Mouse (Mus musculus) CH12.LX (cell line): ENCODE data around the gene 1700017B05Rik. TPM values are rescaled to one million over a fixed set of nuclear protein-coding genes. Genes with fewer than 3 reads are reported as not detected.

Experiments
- DNase-seq: peaks from one replicate; pipeline ENCODE4 v3.0.0-alpha.2; 2013; ENCODE audit errors: extremely low read depth
- H3K27ac ChIP-seq: 2 replicates; pipeline ENCODE4 v1.5.1; 2012; ENCODE audit warnings: low read depth, mild to moderate bottlenecking, control low read depth, moderate library complexity; ENCODE audit not compliant: insufficient read depth
- H3K27me3 ChIP-seq: replicated peaks from 2 replicates; pipeline ENCODE3; 2012; ENCODE audit warnings: inconsistent platforms
- H3K36me3 ChIP-seq, 2 experiments: replicated peaks in 1 of 2; 2 replicates each; pipeline versions ENCODE3 to v1.6.1; 2012; ENCODE audit warnings: inconsistent platforms in 1 of 2, low read length in 1 of 2, mild to moderate bottlenecking in 1 of 2, mixed read lengths in 1 of 2, moderate library complexity in 1 of 2; ENCODE audit not compliant: control insufficient read depth in 1 of 2, insufficient read depth in 1 of 2
- H3K4me1 ChIP-seq, 2 experiments: 2 replicates each; pipeline ENCODE4 v1.6.1; 2012; ENCODE audit warnings: inconsistent platforms in 1 of 2, moderate library complexity in 1 of 2; ENCODE audit not compliant: insufficient read depth in 2 of 2, control insufficient read depth in 1 of 2
- H3K4me2 ChIP-seq: 2 replicates; pipeline ENCODE4 v1.6.1; 2012; ENCODE audit warnings: low read depth, mild to moderate bottlenecking, control low read depth; ENCODE audit not compliant: poor library complexity, insufficient read depth, severe bottlenecking
- H3K4me3 ChIP-seq, 3 experiments: fragments of 150-350 bp in 1 of 3; sonication (generic) in 1 of 3; replicated peaks in 1 of 3; 2 replicates each; pipeline versions ENCODE3 to v1.5.1; 2011 to 2012; ENCODE audit warnings: low read depth in 2 of 3, low read length in 2 of 3, mild to moderate bottlenecking in 2 of 3, moderate library complexity in 2 of 3, control low read depth in 1 of 3, improper control_type of control experiment in 1 of 3, inconsistent platforms in 1 of 3, mixed read lengths in 1 of 3; ENCODE audit not compliant: poor library complexity in 1 of 3
- H3K79me2 ChIP-seq: replicated peaks from 2 replicates; pipeline ENCODE4 v1.6.1; 2012; ENCODE audit warnings: mild to moderate bottlenecking, moderate library complexity; ENCODE audit not compliant: control insufficient read depth, poor library complexity, insufficient read depth, severe bottlenecking; ENCODE audit errors: extremely low read depth
- H3K9ac ChIP-seq: 2 replicates; pipeline ENCODE4 v1.6.1; 2012; ENCODE audit warnings: low read depth, mild to moderate bottlenecking, control low read depth, moderate library complexity; ENCODE audit not compliant: insufficient read depth
- H3K9me3 ChIP-seq: replicated peaks from 2 replicates; pipeline ENCODE3; 2012; ENCODE audit warnings: low read length, inconsistent platforms, mixed read lengths
- BHLHE40 ChIP-seq: IDR thresholded peaks from 2 replicates; pipeline ENCODE4 v1.6.1; 2011; ENCODE audit warnings: mild to moderate bottlenecking, low read depth, low read length, improper control_type of control experiment
- CHD2 ChIP-seq: IDR thresholded peaks from 2 replicates; pipeline ENCODE4 v1.6.1; 2011; ENCODE audit warnings: low read length, improper control_type of control experiment
- CTCF ChIP-seq, 2 experiments: IDR thresholded peaks in 1 of 2; conservative IDR thresholded peaks in 1 of 2; 2 replicates each; pipeline ENCODE4 v1.5.1; 2011 to 2012; ENCODE audit warnings: low read depth in 2 of 2, low read length in 2 of 2, improper control_type of control experiment in 1 of 2, inconsistent platforms in 1 of 2, mild to moderate bottlenecking in 1 of 2, moderate library complexity in 1 of 2
- E2F4 ChIP-seq: IDR thresholded peaks from 2 replicates; pipeline ENCODE4 v1.6.1; 2011; ENCODE audit warnings: low read depth, low read length, improper control_type of control experiment; ENCODE audit not compliant: insufficient replicate concordance
- ELF1 ChIP-seq: IDR thresholded peaks from 2 replicates; pipeline ENCODE4 v1.6.1; 2014; ENCODE audit warnings: low read depth, mild to moderate bottlenecking, inconsistent platforms, low read length, improper control_type of control experiment
- ETS1 ChIP-seq: conservative IDR thresholded peaks from 2 replicates; pipeline ENCODE4 v1.6.1; 2012; ENCODE audit warnings: low read depth, mild to moderate bottlenecking, inconsistent platforms, low read length, improper control_type of control experiment, moderate library complexity
- HCFC1 ChIP-seq: IDR thresholded peaks from 2 replicates; pipeline ENCODE4 v1.6.1; 2012; ENCODE audit warnings: low read depth, mild to moderate bottlenecking, inconsistent platforms, low read length, improper control_type of control experiment
- IRF4 ChIP-seq: IDR thresholded peaks from 2 replicates; pipeline ENCODE4 v1.6.1; 2014; ENCODE audit warnings: low read depth, mild to moderate bottlenecking, inconsistent platforms, low read length, improper control_type of control experiment
- JUN ChIP-seq: IDR thresholded peaks from 2 replicates; pipeline ENCODE4 v1.6.1; 2011; ENCODE audit warnings: low read depth, mild to moderate bottlenecking, low read length, improper control_type of control experiment, moderate library complexity; ENCODE audit not compliant: insufficient read depth
- JUND ChIP-seq: conservative IDR thresholded peaks from 2 replicates; pipeline ENCODE4 v1.6.1; 2011; ENCODE audit warnings: low read depth, low read length, improper control_type of control experiment
- KAT2A ChIP-seq: IDR thresholded peaks from 2 replicates; pipeline ENCODE4 v1.6.1; 2012; ENCODE audit warnings: low read length, improper control_type of control experiment, inconsistent platforms; ENCODE audit not compliant: insufficient replicate concordance
- MAFK ChIP-seq: IDR thresholded peaks from 2 replicates; pipeline ENCODE4 v1.6.1; 2011; ENCODE audit warnings: low read length, improper control_type of control experiment; ENCODE audit not compliant: insufficient replicate concordance
- MAX ChIP-seq: IDR thresholded peaks from 2 replicates; pipeline ENCODE4 v1.6.1; 2011; ENCODE audit warnings: low read length, improper control_type of control experiment
- MAZ ChIP-seq: IDR thresholded peaks from 2 replicates; pipeline ENCODE4 v1.6.1; 2012; ENCODE audit warnings: low read depth, mild to moderate bottlenecking, inconsistent platforms, low read length, improper control_type of control experiment, moderate library complexity
- NRF1 ChIP-seq: IDR thresholded peaks from 2 replicates; pipeline ENCODE4 v1.6.1; 2014; ENCODE audit warnings: low read depth, mild to moderate bottlenecking, inconsistent platforms, low read length, improper control_type of control experiment, moderate library complexity
- POLR2AphosphoS2 ChIP-seq: IDR thresholded peaks from 2 replicates; pipeline ENCODE4 v1.6.1; 2011; ENCODE audit warnings: low read depth, low read length, improper control_type of control experiment
- SIN3A ChIP-seq: IDR thresholded peaks from 2 replicates; pipeline ENCODE4 v1.6.1; 2012; ENCODE audit warnings: low read length, improper control_type of control experiment, inconsistent platforms
- TCF12 ChIP-seq: IDR thresholded peaks from 2 replicates; pipeline ENCODE4 v1.6.1; 2014; ENCODE audit warnings: low read depth, mild to moderate bottlenecking, inconsistent platforms, low read length, improper control_type of control experiment
- USF2 ChIP-seq: conservative IDR thresholded peaks from 2 replicates; pipeline ENCODE4 v1.6.1; 2011; ENCODE audit warnings: low read depth, low read length, improper control_type of control experiment
- ZMIZ1 ChIP-seq: IDR thresholded peaks from 2 replicates; pipeline ENCODE4 v1.6.1; 2012; ENCODE audit warnings: low read depth, mild to moderate bottlenecking, inconsistent platforms, low read length, improper control_type of control experiment
- dilution Hi-C: fragments of 300-500 bp; cut with MboI; formaldehyde crosslinking; loops from 2 replicates; pipeline ENCODE4 v1.14.3; 2020; ENCODE audit warnings: low sequenced_read_pairs; ENCODE audit not compliant: extremely low pct_unique_long_range_greater_than_20kb, extremely low pct_ligation_motif_present
- in situ Hi-C: fragments of 300-500 bp; cut with MboI; formaldehyde crosslinking; loops from 3 replicates; pipeline ENCODE4 v1.14.3; 2019; ENCODE audit warnings: low sequenced_read_pairs, low pct_ligation_motif_present, low pct_unique_long_range_greater_than_20kb, mixed read lengths
- polyA plus RNA-seq: library from polyadenylated mRNA; unstranded; fragments of >175 nt; gene quantifications from 2 replicates; pipeline ENCODE4 v1.2.1, GENCODE M21; 2012; ENCODE audit warnings: low read depth; ENCODE audit not compliant: insufficient read length
- total RNA-seq, 2 experiments: library from RNA; depleted of rRNA; stranded (reverse); fragments of 300-350 nt in 1 of 2; fragments of >200 nt in 1 of 2; gene quantifications; 2 replicates each; pipeline ENCODE4 v1.2.3; 2012 to 2014

The 1700017B05Rik gene
- total and polyA plus RNA-seq, 3 experiments: 26.4 to 56.0 (median 38.6) TPM

DNA sequence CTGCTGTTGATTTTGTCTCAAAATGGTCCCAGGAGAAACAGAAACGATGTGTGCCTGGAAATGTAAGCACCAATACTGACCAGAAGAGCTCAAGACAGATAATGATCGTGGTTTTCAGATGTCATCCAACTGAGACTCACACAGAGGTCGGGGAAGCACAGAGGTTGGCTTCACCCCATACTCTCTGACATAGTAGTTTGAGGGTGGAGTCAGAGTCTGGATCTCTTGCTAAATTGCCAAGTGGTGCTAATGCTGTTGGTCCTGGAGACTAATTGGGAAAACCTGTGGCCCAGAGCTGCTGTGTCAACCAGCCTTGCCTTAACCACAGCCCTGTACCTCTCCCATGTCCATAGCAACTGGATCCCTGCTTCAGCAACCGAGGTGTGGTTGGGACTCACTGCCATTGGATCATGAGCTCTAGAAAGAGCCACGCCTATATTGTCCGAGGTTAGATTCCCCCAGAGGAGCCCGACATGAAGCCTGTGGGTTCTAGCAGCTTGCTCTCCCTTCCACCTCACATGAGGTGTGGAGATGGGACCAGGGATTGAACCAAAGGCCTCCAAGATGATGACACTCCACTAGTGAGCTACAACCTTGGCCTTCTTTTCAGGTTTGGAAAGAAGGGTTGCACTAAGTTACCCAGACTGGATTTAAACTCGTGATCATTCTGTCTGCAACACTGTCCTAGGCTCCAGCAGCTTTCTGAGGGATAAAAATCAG lies 30.7 kb downstream of the 1700017B05Rik start:
- peaks cover 3% of the 10 kb centered on the region for H3K27me3 ChIP-seq
- TF ChIP-seq SIN3A (no peak), USF2 (no peak), KAT2A (no peak), ZMIZ1 (no peak), JUN (no peak), MAFK (no peak), ELF1 (no peak), TCF12 (no peak), IRF4 (no peak), BHLHE40 (no peak), POLR2AphosphoS2 (no peak), JUND (no peak), HCFC1 (no peak), CTCF (conservative IDR thresholded peaks at IDR 0.05 in 1 of 2, IDR thresholded peaks at IDR 0.05 in 1 of 2; ENCODE audit: low read depth in 2 of 2, low read length in 2 of 2) (no peak), MAX (no peak), MAZ (no peak), CHD2 (no peak), ETS1 (no peak), NRF1 (no peak), E2F4 (no peak)
- no peak for DNase-seq
- no peak overlapping the region for H3K4me3 ChIP-seq
- H3K9me3 ChIP-seq: no peaks in the 10 kb centered on the region
- peaks cover 3 to 13% of the 10 kb centered on the region in 2 experiments; a peak in 3 of 4 replicates for H3K4me1 ChIP-seq
- no peaks in the 10 kb centered on the region for H3K36me3 ChIP-seq
- in situ Hi-C loops (no loop called here), dilution Hi-C loops (no loop called here)
- H3K27ac ChIP-seq: no peak overlapping the region
- no peaks in the 10 kb centered on the region for H3K79me2 ChIP-seq
- no peak overlapping the region for H3K4me2 ChIP-seq
- H3K9ac ChIP-seq: no peak overlapping the region

DNA sequence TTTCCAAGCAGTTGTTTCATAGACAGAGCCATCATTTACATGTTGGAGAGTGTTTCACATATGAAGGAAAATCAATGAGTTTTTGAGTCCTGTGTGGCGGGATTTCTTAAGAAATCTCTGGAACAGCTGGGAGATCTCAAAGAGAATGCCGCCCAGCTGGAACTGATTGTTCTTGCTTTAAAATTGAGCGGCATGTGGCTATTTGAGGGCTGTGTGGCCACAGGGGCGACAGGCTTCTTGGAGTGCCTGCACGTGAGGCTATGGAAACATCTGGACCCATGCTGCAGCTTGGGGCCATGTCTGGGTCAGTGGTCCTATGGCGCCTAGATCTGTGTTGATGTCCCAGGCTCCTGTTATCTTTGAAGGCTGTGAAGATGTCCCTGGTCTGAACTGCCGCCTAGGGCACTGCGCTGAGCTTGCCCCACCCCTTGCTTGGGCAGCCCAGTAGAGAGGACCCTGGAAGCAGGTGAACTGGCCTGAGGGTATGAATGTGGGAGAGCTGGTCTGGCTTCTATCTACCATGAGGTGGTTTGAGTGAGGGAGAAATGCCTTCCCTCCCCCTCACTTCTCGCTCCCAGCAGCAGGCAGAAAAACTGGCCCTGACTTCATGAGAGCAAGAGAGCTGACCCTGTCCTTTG lies 32.1 kb downstream of the 1700017B05Rik start:
- no peaks in the 10 kb centered on the region for H3K79me2 ChIP-seq
- no peak for DNase-seq
- H3K4me3 ChIP-seq: no peak overlapping the region
- no peak overlapping the region for H3K27ac ChIP-seq
- in situ Hi-C loops (no loop called here), dilution Hi-C loops (no loop called here)
- H3K9me3 ChIP-seq: no peaks in the 10 kb centered on the region
- peaks cover 3% of the 10 kb centered on the region for H3K27me3 ChIP-seq
- H3K9ac ChIP-seq: no peak overlapping the region
- TF ChIP-seq ZMIZ1 (no peak), POLR2AphosphoS2 (no peak)
- peaks cover 3 to 10% of the 10 kb centered on the region in 2 experiments; a peak in 3 of 4 replicates for H3K4me1 ChIP-seq
- no peak overlapping the region for H3K4me2 ChIP-seq
- no peaks in the 10 kb centered on the region for H3K36me3 ChIP-seq
